Mouse (Mus musculus) midbrain, postnatal 0 days (tissue): ENCODE data around the gene Emc6. TPM values are rescaled to one million over a fixed set of nuclear protein-coding genes. Genes with fewer than 3 reads are reported as not detected.

Experiments
- ATAC-seq: fragments of 200-750 bp; cut with Nextera tagmentation; 2 replicates; pipeline ENCODE4 v1.8.0; 2017; ENCODE audit warnings: moderate number of reproducible peaks, mild to moderate bottlenecking, moderate TSS enrichment, moderate library complexity; ENCODE audit not compliant: low FRiP score
- DNase-seq: peaks from one replicate; pipeline ENCODE4 v3.0.0-alpha.2; 2015; ENCODE audit warnings: low spot score
- H3K27ac ChIP-seq: fragments of 300-500 bp; sonication (generic); 2 replicates; pipeline ENCODE4 v1.5.1; 2014; ENCODE audit warnings: low read depth, mild to moderate bottlenecking, low read length, mixed read lengths
- H3K27me3 ChIP-seq: fragments of 300-500 bp; sonication (generic); 2 replicates; pipeline ENCODE4 v1.6.1; 2014; ENCODE audit warnings: low read length, control low read depth, mixed read lengths; ENCODE audit not compliant: insufficient read depth
- H3K36me3 ChIP-seq: fragments of 300-500 bp; sonication (generic); 2 replicates; pipeline ENCODE4 v1.6.1; 2014; ENCODE audit warnings: low read length, control low read depth, mixed read lengths; ENCODE audit not compliant: insufficient read depth
- H3K4me1 ChIP-seq: fragments of 300-500 bp; sonication (generic); 2 replicates; pipeline ENCODE4 v1.6.1; 2014; ENCODE audit warnings: mild to moderate bottlenecking, control low read depth, antibody characterized with exemption, low read length, mixed read lengths; ENCODE audit not compliant: insufficient read depth
- H3K4me2 ChIP-seq: fragments of 300-500 bp; sonication (generic); 2 replicates; pipeline ENCODE4 v1.6.1; 2014; ENCODE audit warnings: low read depth, mild to moderate bottlenecking, low read length, mixed read lengths; ENCODE audit not compliant: poor library complexity, severe bottlenecking
- H3K4me3 ChIP-seq: fragments of 300-500 bp; sonication (generic); 2 replicates; pipeline ENCODE4 v1.5.1; 2014; ENCODE audit warnings: low read depth, mild to moderate bottlenecking, low read length, moderate library complexity
- H3K9ac ChIP-seq: fragments of 300-500 bp; sonication (generic); replicated peaks from 2 replicates; pipeline ENCODE4 v1.6.1; 2014; ENCODE audit warnings: mild to moderate bottlenecking, low read length, moderate library complexity, mixed read lengths; ENCODE audit not compliant: poor library complexity, severe bottlenecking
- H3K9me3 ChIP-seq: fragments of 300-500 bp; sonication (generic); 2 replicates; pipeline ENCODE4 v1.6.1; 2016; ENCODE audit warnings: low read length, control low read depth
- CTCF ChIP-seq: IDR thresholded peaks from 2 replicates; pipeline ENCODE4 v1.5.1; 2016; ENCODE audit warnings: antibody characterized with exemption, mild to moderate bottlenecking
- WGBS: fragments of 180-500 bp; shearing (Covaris S2); extraction: QIAGEN DNeasy Blood & Tissue Kit; methylation state at CpG from one replicate; pipeline ENCODE4 v1.1.7; 2014; 5-methylcytosine and 5-hydroxymethylcytosine counted together
- polyA plus RNA-seq: library from polyadenylated mRNA; unstranded; fragments of >200 nt; fragmentation: Nextera tagmentation; extraction: Ambion mirVana; gene quantifications from 2 replicates; pipeline ENCODE4 v1.2.1, GENCODE M21; 2015
- total RNA-seq: library from RNA; depleted of rRNA; stranded (reverse); fragments of >200 nt; gene quantifications from 2 replicates; pipeline ENCODE4 v1.2.3, GENCODE M21; 2014; rRNA removed

Gene Emc6
- 141 and 143 TPM in 2 replicates for total RNA-seq
- 169 and 182 TPM in 2 replicates for polyA plus RNA-seq

DNA sequence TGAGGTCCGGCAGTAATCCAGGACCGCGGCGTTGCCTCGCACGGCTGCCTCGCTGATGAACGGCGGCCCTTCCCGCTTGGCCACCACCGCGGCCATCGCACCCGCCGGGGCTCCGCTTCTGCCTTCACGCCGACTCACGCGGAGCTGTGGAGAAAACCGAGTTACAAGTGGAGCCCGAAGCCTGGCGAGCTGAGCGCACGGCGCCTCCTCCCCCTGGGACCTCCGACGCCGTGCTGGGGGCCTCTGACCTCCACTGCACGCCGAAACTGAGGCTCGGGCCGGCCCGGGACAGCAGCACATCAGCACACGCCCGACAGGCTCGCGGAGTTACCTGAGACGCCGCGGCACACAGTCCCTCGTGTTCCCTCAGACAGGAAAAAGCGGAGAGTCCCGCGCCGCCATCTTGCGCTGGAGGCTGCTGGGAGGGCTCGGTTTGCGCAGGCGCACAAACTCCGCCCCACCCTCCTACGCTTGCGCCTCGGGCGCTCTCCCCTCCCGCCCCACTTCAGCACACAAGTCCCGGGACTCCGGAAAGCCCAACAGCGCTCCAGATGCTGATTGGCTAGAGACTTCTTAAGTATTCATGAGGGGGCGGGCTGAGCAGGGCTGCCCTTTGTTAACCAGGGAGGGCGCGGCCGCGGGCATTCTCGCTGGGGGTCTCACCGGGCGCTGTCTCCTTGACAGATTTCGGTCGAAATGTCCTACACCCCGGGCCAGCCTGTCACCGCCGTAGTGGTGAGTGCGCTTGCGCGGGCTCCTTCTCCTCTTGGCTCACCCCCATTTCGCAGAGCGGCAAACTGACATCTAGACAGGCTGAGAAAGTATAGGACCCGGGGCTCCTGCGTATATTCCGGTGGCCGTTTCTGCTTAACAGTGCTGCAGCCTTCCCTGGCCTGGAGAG is at the start of gene Emc6, which contains the start of gene Tax1bp3:
Gene Emc6, minus strand, starts transcription at position 430 of the 901 bp plus-strand sequence.
Gene Tax1bp3, plus strand, starts transcription at position 476 of the 901 bp plus-strand sequence.
- Histone ChIP-seq H3K4me1 (no peaks in the 10 kb centered on the region), H3K9me3 (no peaks in the 10 kb centered on the region), H3K9ac (peak within 1 kb of the TSS; percentile 86), H3K4me3 (peak within 1 kb of the TSS; percentile 93), H3K27ac (peak within 1 kb of the TSS; percentile 83), H3K27me3 (no peaks in the 10 kb centered on the region), H3K4me2 (peak within 1 kb of the TSS; percentile 74), H3K36me3 (0 out of 2 replicates have a peak, but pooled peaks cover 3% of the 10 kb centered on the region)
- DNase-seq, result peak; percentile 99
- TF ChIP-seq CTCF, result no peak; the same call in 1 of the 2 replicates
- ATAC-seq, result peak; percentile 97
- under 1% methylated on average over 80 of the region's 81 CpGs for WGBS

DNA sequence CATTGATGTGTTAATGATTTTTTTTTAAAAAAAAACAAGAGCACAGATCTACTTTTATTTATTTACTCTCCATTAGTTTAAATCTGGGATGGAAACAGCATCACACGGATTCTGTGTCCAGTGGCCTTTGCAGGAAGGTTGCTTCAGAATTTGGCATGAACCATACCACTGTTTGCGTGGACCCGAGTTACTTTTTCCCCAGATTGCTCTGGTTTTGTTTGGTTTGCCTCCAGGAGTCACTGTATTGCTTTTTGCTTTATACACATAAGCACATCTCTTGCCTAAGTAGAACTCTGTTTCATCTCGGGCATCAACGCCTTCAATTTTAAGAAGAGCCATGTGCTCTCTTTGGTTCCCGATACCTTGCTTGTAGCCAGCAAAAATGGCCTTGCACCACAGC is 49.0 kb upstream of the Emc6 start:
- Histone ChIP-seq H3K4me2 (no peak overlapping the region), H3K9me3 (no peaks in the 10 kb centered on the region), H3K27me3 (no peaks in the 10 kb centered on the region), H3K27ac (no peak overlapping the region), H3K4me3 (no peak overlapping the region), H3K9ac (no peak overlapping the region), H3K36me3 (no peaks in the 10 kb centered on the region), H3K4me1 (no peaks in the 10 kb centered on the region)
- no peak for TF ChIP-seq CTCF
- WGBS, result 88% methylated on average over 6 of the region's 6 CpGs
- ATAC-seq (no peak), DNase-seq (no peak)

DNA sequence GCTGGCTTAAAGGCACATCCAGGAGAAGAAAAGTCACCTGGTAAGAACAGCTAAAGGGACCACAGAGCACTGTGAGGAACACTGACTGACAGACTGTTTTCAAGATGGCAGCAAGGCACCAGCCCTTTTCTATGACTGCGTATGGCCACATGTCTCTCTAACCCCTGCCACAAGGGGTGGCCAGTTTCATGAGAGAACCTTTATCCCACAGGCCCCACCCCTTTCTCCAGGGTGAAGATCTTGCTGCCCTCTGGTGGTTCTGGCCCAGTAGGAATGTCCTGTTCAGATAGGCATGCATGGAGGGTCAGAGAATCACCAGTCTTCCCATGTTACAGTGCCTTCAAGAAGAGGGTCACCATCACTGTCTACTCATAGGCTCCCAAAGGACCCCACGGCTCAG is 47.1 kb upstream of the Emc6 start:
- H3K9me3 ChIP-seq, result no peaks in the 10 kb centered on the region
- no peaks in the 10 kb centered on the region for H3K36me3 ChIP-seq
- WGBS, result 78% methylated on average over 2 of the region's 2 CpGs
- H3K4me3 ChIP-seq, result no peak overlapping the region
- H3K27me3 ChIP-seq, result no peaks in the 10 kb centered on the region
- ATAC-seq (no peak), DNase-seq (no peak)
- H3K4me2 ChIP-seq, result no peak overlapping the region
- H3K9ac ChIP-seq, result no peak overlapping the region
- H3K27ac ChIP-seq, result no peak overlapping the region
- H3K4me1 ChIP-seq, result no peaks in the 10 kb centered on the region
- TF ChIP-seq CTCF, result peak; percentile 47

DNA sequence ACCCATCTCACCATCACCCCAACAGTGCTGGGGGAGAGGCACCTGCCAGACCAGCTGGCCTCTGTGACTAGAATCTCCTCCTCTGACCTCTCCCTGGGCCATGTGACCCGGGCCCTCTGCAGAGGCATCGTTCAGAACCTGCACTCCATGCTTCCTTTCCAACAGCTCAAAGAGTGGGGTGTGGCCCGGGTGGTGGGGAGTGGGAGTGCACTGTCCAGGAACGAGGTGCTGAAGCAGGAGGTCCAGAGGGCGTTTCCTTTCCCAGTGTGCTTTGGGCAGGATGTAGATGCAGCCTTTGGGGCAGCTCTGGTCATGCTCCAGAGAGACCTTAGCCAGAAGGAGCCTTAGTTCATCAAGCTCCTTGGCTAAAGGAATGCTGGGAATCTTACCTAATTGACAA is 46.0 kb upstream of the Emc6 start:
- no peak for TF ChIP-seq CTCF
- Histone ChIP-seq H3K9ac (no peak overlapping the region), H3K4me2 (no peak overlapping the region), H3K4me3 (no peak overlapping the region), H3K9me3 (no peaks in the 10 kb centered on the region), H3K27me3 (no peaks in the 10 kb centered on the region), H3K36me3 (no peaks in the 10 kb centered on the region), H3K27ac (no peak overlapping the region), H3K4me1 (no peaks in the 10 kb centered on the region)
- WGBS, result 57% methylated on average over 5 of the region's 5 CpGs
- no peak for DNase-seq
- ATAC-seq, result no peak

DNA sequence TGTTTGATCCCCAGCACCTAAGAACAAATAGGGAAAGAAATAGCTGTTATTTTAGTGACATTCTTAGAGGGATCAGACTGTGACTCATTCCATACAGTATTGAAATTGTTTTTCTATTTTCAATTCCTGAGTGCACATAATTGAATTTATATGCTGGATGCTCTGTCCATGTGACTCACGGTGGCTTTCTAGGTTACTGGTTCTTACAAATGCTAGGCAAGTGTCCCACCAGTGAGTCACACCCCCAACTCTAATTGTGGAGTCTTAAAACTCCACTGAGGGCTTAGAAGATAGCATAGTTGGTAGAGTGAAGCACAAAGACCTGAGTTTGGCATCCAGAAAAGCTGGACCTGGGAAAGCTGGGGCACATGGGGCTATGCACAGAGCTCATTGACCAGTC is 43.8 kb upstream of the Emc6 start:
- Histone ChIP-seq H3K27ac (no peak overlapping the region), H3K36me3 (no peaks in the 10 kb centered on the region), H3K9me3 (no peaks in the 10 kb centered on the region), H3K27me3 (no peaks in the 10 kb centered on the region), H3K4me1 (no peaks in the 10 kb centered on the region), H3K4me3 (no peak overlapping the region), H3K9ac (no peak overlapping the region), H3K4me2 (no peak overlapping the region)
- 94% methylated on average over 1 of the region's 1 CpGs for WGBS
- no peak for DNase-seq
- ATAC-seq, result no peak
- no peak for TF ChIP-seq CTCF

DNA sequence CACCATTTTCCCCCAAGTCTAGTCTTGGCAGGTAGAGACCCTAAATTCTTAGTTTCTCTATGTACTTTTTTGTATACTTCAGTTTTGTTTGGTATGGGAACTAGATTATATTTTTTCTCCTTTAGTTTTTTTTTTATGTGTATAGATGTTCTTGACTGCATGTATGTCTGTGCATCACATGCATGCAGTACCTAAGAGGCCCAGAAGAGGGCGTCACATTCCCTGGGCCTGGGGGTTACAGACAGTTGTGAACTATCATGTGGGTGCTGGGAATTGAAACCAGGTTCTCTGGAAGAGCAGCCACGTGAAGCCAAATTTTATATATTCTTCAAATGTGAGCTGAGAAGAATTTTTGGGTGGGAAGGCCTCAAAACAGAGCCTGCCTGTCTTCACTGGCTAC is 42.8 kb upstream of the Emc6 start:
- no peaks in the 10 kb centered on the region for H3K9me3 ChIP-seq
- ATAC-seq (no peak), DNase-seq (no peak)
- no peaks in the 10 kb centered on the region for H3K27me3 ChIP-seq
- no peak for TF ChIP-seq CTCF
- H3K36me3 ChIP-seq, result no peaks in the 10 kb centered on the region
- H3K4me1 ChIP-seq, result no peaks in the 10 kb centered on the region
- no peak overlapping the region for H3K4me3 ChIP-seq
- H3K9ac ChIP-seq, result no peak overlapping the region
- H3K4me2 ChIP-seq, result no peak overlapping the region
- WGBS, result 67% methylated on average over 2 of the region's 2 CpGs
- H3K27ac ChIP-seq, result no peak overlapping the region
